Mouse (Mus musculus) retina, adult 2 months (tissue): ENCODE measurements around the gene D10Wsu102e.
A peak's percentile ranks its signal among the peaks of the same experiment; 100 is the strongest.

Experiments used
- DNase-seq: peaks from one replicate; pipeline ENCODE4 v3.0.0-alpha.2; 2012; ENCODE audit warnings: low read depth, low spot score

D10Wsu102e gene

GRCm38 (mm10) chr10:83359956-83360355 lies at the start of gene D10Wsu102e:
Gene D10Wsu102e, plus strand, starts transcription at chr10:83360221.
- peak; percentile 87 for DNase-seq

GRCm38 (mm10) chr10:83310356-83310755 lies 49.7 kb upstream of the D10Wsu102e start:
- DNase-seq, result no peak

GRCm38 (mm10) chr10:83313033-83313432 lies 47.0 kb upstream of the D10Wsu102e start:
- DNase-seq, result no peak

- DNase-seq, result no peak
Measured at GRCm38 (mm10) chr10:83320396-83320795, 39.6 kb upstream of the D10Wsu102e start.

- DNase-seq, result no peak
Measured at GRCm38 (mm10) chr10:83320870-83321269, 39.2 kb upstream of the D10Wsu102e start.

GRCm38 (mm10) chr10:83321528-83321927 lies 38.5 kb upstream of the D10Wsu102e start:
- no peak for DNase-seq

GRCm38 (mm10) chr10:83322551-83323100 lies 37.4 kb upstream of the D10Wsu102e start:
- no peak for DNase-seq

GRCm38 (mm10) chr10:83324871-83325270 lies 35.1 kb upstream of the D10Wsu102e start:
- DNase-seq, result no peak

GRCm38 (mm10) chr10:83325903-83326302 lies 34.1 kb upstream of the D10Wsu102e start:
- no peak for DNase-seq

- DNase-seq, result no peak
Measured at GRCm38 (mm10) chr10:83326648-83327285, 33.3 kb upstream of the D10Wsu102e start.

- DNase-seq, result no peak
Measured at GRCm38 (mm10) chr10:83328791-83329190, 31.2 kb upstream of the D10Wsu102e start.

- DNase-seq, result no peak
Measured at GRCm38 (mm10) chr10:83330336-83330735, 29.7 kb upstream of the D10Wsu102e start.

GRCm38 (mm10) chr10:83331811-83332210 lies 28.2 kb upstream of the D10Wsu102e start:
- DNase-seq, result no peak

GRCm38 (mm10) chr10:83332581-83332980 lies 27.4 kb upstream of the D10Wsu102e start:
- DNase-seq, result no peak

GRCm38 (mm10) chr10:83336336-83336735 lies 23.7 kb upstream of the D10Wsu102e start:
- no peak for DNase-seq

- no peak for DNase-seq
Measured at GRCm38 (mm10) chr10:83337159-83337951, 22.7 kb upstream of the D10Wsu102e start, which contains the start of gene Slc41a2. Gene Slc41a2, minus strand, starts transcription at chr10:83337882.

- no peak for DNase-seq
Measured at GRCm38 (mm10) chr10:83337971-83338598, 21.9 kb upstream of the D10Wsu102e start.

- DNase-seq, result no peak
Measured at GRCm38 (mm10) chr10:83341226-83341625, 18.8 kb upstream of the D10Wsu102e start.

- no peak for DNase-seq
Measured at GRCm38 (mm10) chr10:83343171-83343570, 16.9 kb upstream of the D10Wsu102e start.

- no peak for DNase-seq
Measured at GRCm38 (mm10) chr10:83343828-83344685, 16.0 kb upstream of the D10Wsu102e start.

GRCm38 (mm10) chr10:83345693-83346358 lies 14.2 kb upstream of the D10Wsu102e start:
- DNase-seq, result no peak
